Mouse (Mus musculus): ENCODE data around the gene Ifitm5.
A peak's percentile ranks its signal among the peaks of the same experiment; 100 is the strongest.

Ifitm5 gene

DNA sequence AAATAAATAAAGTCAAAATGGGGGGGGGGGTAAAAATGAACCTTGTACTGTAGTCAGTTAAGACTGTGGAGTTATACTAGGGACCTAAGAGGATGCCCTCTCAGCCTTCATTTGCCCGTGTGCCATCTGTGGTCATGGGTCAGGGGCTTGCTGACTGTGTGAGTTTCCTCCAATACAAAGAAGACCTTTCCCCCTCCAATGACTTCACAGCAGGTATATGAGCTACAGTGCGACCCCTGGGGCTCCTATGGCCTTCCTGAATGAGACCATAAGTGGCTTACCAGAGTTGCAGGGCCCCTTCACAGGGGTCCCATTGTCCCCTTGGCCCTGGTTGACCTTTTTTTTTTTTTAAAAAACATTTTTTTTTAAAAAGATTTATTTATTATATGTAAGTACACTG lies 11.3 kb upstream of the Ifitm5 start:
- no peak for DNase-seq (ENCODE audit: low spot score in 2 of 2)

DNA sequence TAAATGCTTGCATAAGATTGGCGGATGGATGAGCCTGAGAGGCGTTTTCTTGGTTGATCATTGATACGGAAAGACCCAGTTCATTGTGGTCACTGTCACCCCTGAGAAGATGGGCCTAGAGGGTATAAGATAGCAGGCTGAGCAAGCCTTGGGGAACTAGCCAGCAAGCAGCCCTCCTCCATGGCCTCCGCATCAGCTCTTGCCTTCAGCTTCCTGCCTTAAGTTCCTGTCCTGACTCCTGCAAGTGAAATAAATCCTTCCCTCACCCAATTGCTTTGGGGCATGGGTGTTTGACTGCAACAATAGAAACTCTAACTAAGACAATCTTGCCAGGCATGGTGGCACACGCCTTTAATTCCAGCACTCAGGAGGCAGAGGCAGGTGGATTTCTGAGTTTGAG lies 9.9 kb upstream of the Ifitm5 start:
- no peak for DNase-seq (ENCODE audit: low spot score in 2 of 2)

- peak in 1 of 2 experiments; percentile 22 for DNase-seq (ENCODE audit: low spot score in 2 of 2)
Measured at GRCm38 (mm10) chr7:140959181-140959901, 9.2 kb upstream of the Ifitm5 start.

DNA sequence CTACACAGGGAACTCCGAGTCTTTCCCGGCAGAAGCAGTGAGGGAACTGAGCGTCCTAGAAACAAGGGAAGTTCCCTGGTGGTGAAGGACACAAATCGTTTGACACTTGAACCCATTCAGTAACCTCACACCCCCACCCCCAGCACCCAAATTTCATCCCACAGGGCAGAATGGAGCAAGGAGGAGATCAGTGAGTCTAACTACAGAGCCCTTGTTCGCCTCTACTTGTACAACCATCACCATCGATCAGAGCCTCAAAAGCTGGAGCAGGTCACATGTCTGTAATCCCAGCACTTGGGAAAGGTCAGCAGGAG lies 6.4 kb upstream of the Ifitm5 start:
- DNase-seq (ENCODE audit: low spot score in 2 of 2), result no peak

DNA sequence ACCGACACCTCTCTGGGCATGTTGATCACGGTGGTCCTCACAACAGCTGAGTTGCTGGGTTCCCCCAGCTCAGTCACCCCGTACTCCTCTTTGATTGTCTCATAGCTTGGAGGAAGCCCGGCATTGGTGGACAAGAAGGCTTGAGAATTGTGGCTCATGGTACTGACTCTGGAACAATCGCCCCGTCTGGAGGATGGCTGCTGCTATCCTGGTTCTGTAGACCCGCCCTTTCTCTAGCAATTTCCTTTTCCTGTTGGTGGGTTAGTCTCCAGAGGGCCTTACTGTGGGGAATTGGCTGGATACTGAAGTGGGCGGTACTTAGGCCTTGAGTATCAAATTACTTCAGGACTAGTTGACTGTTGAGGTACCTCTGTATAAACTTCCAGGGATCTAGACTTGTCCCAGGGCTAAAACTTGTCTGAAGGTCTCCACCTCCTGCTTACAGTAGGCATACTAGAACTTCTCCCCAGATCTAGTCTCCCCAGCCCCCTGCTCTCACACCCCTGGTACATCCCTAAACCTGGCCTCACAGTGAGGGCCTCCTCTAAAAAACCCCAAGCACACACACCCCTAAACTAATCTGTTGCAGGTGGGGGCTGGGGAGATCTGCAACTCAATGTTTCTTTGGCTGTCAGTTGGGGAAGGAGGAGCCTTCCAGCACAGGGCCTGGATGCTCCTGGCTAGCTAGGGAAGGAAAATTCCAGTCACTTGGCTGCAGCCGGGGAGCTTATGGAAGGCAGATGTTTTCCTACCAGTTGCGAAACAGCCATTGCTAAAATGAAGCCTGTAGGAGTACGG lies 5.9 kb upstream of the Ifitm5 start, which contains the start of the genes Gm45717 and Ifitm2:
Gm45717 (minus strand) TSS at position 180 of the 798 bp plus-strand sequence.
Ifitm2 (minus strand) TSS at position 230 of the 798 bp plus-strand sequence.
- no peak for DNase-seq (ENCODE audit: low spot score in 2 of 2)

DNA sequence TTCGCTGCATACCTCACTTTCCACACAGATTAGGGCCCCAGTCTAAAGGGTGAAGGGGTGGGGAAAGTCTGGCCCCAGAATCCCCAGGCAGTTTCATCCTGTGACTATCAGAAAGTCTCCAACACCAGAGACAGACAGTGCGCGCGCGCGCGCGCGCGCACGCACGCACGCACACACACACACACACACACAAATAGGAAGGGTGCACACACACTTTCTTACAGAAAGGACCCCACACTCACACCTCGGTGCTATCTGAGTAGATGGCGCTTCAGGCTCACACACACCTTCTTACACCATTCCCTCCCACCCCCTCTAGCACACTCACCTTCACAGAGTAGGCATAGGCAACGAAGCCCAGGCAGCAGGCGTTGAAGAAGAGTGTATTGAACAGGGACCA lies 5.3 kb upstream of the Ifitm5 start:
- DNase-seq (ENCODE audit: low spot score in 2 of 2), result no peak

GRCm38 (mm10) chr7:140954733-140955071 lies 4.6 kb upstream of the Ifitm5 start:
- DNase-seq (ENCODE audit: low spot score in 2 of 2), result no peak

GRCm38 (mm10) chr7:140953800-140954732 lies 4.0 kb upstream of the Ifitm5 start:
- no peak for DNase-seq (ENCODE audit: low spot score in 2 of 2)

- DNase-seq (ENCODE audit: low spot score in 2 of 2), result no peak
Measured at GRCm38 (mm10) chr7:140953133-140953532, 3.0 kb upstream of the Ifitm5 start.

DNA sequence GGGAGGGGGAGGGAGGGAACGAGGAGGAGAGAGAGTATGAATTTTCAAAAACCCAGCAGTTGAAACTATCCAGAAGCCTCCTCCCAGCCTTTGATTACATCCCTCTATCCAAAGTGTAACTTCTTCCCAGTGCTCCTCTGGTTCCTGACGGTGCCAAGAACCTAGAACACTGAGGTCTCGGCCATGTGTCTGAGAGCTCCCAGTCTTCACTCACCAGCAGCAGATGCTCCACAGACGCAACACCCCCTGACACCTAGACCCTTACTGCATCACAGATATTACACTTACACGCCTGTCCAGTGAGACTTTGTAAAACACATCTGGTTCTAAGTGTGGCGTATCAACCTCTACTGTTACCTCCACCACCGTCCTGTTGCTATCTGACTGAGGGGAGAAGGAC lies 2.4 kb upstream of the Ifitm5 start:
- DNase-seq (ENCODE audit: low spot score in 2 of 2), result no peak

GRCm38 (mm10) chr7:140951765-140952164 lies 1.7 kb upstream of the Ifitm5 start:
- DNase-seq (ENCODE audit: low spot score in 2 of 2), result no peak

- DNase-seq (ENCODE audit: low spot score in 2 of 2), result no peak
Measured at GRCm38 (mm10) chr7:140951051-140951450, 960 bp upstream of the Ifitm5 start.

DNA sequence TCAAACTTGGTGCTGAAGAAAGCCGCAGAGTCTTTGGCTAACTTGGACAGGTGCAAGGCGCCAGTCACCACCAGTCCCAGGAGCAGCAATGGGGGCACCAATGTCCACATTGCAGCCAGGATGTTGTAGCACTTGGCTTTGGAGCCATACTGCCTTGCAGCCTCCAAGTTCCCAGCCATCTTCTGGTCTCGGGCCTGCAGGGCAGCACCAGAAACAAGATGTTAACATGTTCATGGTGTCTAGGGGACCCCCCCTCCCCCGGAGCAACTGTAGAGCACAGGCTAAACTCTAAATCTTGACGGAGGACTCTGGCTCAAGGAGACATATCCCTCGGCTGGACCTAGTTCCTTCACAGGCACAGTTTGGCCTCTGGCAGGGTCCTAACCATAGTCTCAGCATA lies 836 bp downstream of the Ifitm5 start:
- DNase-seq (ENCODE audit: low spot score in 2 of 2), result no peak

DNA sequence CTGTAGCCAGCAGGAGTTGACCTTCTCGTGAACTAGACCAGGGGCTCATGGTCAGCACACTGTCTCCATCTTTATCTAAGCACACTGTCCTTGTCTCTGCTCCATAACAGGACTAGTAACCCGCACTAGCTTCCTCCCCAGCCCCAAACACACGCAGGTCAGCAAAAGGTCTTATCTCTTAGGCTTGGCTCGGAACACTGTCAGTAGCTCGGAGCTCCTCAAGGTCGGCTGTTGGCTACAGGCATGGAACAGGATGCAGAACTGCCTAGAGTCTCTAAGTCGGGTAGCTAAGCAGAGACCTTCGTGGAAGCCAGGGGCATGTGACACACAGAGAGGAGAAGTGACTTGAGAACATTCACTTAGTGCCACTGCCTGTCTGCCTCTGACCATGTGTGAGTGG lies 1.9 kb downstream of the Ifitm5 start:
- no peak for DNase-seq (ENCODE audit: low spot score in 2 of 2)

DNA sequence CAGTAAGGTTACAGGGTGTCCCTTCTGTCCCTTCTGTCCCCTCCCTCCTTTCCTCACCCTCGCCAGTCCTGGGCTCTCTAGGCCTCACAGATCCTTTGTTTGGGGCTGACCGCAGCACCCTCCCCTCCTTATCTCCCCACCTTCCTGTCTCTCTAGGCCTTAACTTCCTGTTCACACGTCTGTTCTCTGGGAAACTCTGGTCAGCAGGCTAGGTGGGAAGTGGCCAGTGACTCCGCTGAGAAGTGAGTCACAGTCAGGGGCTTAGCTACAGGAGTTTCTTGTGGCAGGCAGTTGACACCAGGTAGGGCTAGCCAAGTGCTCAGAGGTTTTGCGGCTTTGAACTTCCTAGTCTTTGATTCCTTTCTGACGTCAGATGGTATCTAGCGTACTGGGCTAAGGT lies 3.1 kb downstream of the Ifitm5 start:
- no peak for DNase-seq (ENCODE audit: low spot score in 2 of 2)

DNA sequence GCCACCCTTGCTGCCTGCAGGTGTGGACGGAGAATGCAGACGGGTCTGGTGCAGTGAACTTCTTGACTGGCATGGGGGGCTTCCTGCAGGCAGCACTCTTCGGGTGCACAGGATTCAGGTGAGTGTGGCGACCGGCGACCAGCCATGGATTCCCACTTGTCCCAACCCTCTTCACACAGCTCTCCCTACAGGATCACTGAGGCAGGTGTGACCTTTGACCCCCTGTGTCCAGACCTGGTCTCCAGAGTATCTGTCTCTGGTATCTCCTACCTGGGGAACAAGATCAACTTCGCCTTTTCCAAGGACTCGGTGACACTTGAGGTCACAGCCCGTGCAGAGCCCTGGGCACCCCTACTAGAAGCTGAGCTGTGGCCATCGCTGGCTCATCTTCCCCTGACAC lies 3.8 kb downstream of the Ifitm5 start:
- no peak for DNase-seq (ENCODE audit: low spot score in 2 of 2)

- DNase-seq (ENCODE audit: low spot score in 2 of 2), result no peak
Measured at GRCm38 (mm10) chr7:140945247-140945646, 4.8 kb downstream of the Ifitm5 start.

DNA sequence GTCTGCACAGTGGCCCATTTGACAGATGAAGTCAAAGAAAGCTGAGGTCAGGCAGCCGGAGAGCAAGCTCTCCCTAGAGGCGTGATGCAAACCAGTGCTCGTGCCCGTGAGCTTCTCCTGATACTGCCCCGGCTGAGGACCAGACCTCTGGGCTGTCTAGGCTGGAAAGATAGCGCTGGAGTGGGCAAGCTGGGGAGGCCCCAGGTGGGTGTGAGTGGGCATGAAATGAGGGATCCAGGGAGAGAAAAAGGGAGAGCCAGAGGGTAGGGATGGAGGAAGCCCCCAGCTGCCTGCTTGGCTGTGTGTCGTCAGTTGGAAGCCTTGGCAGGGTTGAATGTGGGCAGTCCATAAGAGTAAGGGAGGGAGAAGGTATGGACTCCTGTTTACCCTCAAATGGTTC lies 5.9 kb downstream of the Ifitm5 start:
- no peak for DNase-seq (ENCODE audit: low spot score in 2 of 2)

GRCm38 (mm10) chr7:140943356-140943755 lies 6.7 kb downstream of the Ifitm5 start:
- DNase-seq (ENCODE audit: low spot score in 2 of 2), result no peak

GRCm38 (mm10) chr7:140942811-140943210 lies 7.3 kb downstream of the Ifitm5 start:
- no peak for DNase-seq (ENCODE audit: low spot score in 2 of 2)

DNA sequence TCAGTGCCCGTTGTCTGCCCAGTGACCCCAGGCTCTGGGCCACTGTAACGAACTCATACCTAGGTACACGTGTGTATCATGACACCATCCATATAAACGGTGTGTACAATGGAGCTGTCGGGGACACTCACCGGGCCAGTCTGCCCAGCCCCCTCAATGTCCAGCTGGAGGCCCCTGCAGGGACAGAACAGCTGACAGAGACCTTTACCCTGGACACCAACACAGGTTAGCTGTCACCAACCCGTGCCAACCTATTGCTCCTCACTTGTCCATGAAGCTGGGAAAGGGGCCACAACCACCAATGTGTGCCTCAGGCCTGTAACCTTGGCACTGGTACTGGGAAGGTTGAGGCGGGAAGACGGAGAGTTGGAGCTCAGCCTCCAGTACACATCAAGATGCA lies 7.8 kb downstream of the Ifitm5 start:
- no peak for DNase-seq (ENCODE audit: low spot score in 2 of 2)

Measured in frontal cortex, postnatal 10 days (tissue).